Mouse (Mus musculus) liver, postnatal 0 days (tissue): ENCODE data around the gene Ssu72.

Experiments
- CTCF ChIP-seq: sonication (generic); IDR thresholded peaks from 2 replicates; pipeline ENCODE4 v1.5.1; 2016; ENCODE audit warnings: antibody characterized with exemption, low read depth
- EP300 ChIP-seq: IDR thresholded peaks from 2 replicates; pipeline ENCODE4 v1.6.1; 2016; ENCODE audit warnings: antibody characterized with exemption, low read depth, mild to moderate bottlenecking

DNA sequence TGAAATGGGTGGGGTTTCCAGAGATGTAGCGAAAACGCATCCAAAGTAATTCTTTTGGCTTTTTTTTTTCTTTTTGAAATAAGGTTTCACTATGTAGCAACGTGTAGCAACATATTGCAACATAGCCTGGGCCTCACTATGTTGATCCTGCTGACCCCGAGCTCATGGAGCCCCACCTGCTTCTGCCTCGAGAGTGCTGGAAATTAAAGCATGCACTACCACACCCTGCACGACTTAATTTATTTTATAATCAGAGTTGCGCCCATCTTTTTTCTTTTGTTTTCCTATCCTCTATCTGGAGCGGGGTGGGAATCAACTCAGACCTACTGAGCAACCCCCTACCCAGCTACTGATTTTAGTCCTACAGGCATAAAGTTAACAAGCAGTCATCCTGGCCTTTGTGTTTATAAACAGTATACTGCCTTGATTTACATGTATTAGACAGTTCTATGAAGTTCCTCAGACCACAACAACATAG, 35.0 kb upstream of the Ssu72 start:
- no peak for TF ChIP-seq CTCF
- TF ChIP-seq EP300, result no peak
